Mouse (Mus musculus) C2C12 (cell line): ENCODE measurements around the gene Add3. TPM values are rescaled to one million over a fixed set of nuclear protein-coding genes. Genes with fewer than 3 reads are reported as not detected.

ENCODE experiments used
- H3K27me3 ChIP-seq: one replicate; pipeline ENCODE4 v1.6.1; 2011; ENCODE audit not compliant: control insufficient read depth, insufficient read depth, insufficient read length
- H3K36me3 ChIP-seq: one replicate; pipeline ENCODE4 v1.6.1; 2011; ENCODE audit not compliant: control insufficient read depth, insufficient read depth
- H3K4me3 ChIP-seq: one replicate; pipeline ENCODE4 v1.5.1; 2011; ENCODE audit warnings: mild to moderate bottlenecking, control low read depth; ENCODE audit not compliant: poor library complexity, insufficient read depth, severe bottlenecking
- H3K79me2 ChIP-seq: one replicate; pipeline ENCODE4 v1.6.1; 2011; ENCODE audit not compliant: control insufficient read depth, insufficient read depth
- H3K79me3 ChIP-seq: one replicate; pipeline ENCODE4 v1.6.1; 2011; ENCODE audit warnings: low read depth, control low read depth
- H3ac ChIP-seq: one replicate; pipeline ENCODE3; 2011; ENCODE audit warnings: low read depth; ENCODE audit not compliant: control insufficient read depth, insufficient read length
- CEBPB ChIP-seq: IDR thresholded peaks from one replicate; pipeline ENCODE4 v1.6.1; 2011; ENCODE audit warnings: low read depth, mild to moderate bottlenecking, control low read depth, moderate library complexity
- CTCF ChIP-seq: IDR thresholded peaks from one replicate; pipeline ENCODE4 v1.5.1; 2011; ENCODE audit not compliant: control insufficient read depth, insufficient read depth, insufficient read length
- MAX ChIP-seq: IDR thresholded peaks from one replicate; pipeline ENCODE4 v1.6.1; 2011; ENCODE audit warnings: mild to moderate bottlenecking, control low read depth
- MYOG ChIP-seq: IDR thresholded peaks from one replicate; pipeline ENCODE4 v1.6.1; 2011; ENCODE audit not compliant: control insufficient read depth, insufficient read length; ENCODE audit errors: extremely low read depth
- USF1 ChIP-seq: IDR thresholded peaks from one replicate; pipeline ENCODE4 v1.6.1; 2011; ENCODE audit warnings: low read depth, mild to moderate bottlenecking, control low read depth, moderate library complexity
- polyA plus RNA-seq: library from polyadenylated mRNA; unstranded; fragments of >200 nt; fragmentation: generic; extraction: Trizol; gene quantifications from one replicate; pipeline ENCODE4 v1.2.1, GENCODE M21; 2012; ENCODE audit warnings: missing spikeins

The Add3 gene
- polyA plus RNA-seq, 1 experiment = 1.6 TPM

- no peak overlapping the region for H3K4me3 ChIP-seq
- no peaks in the 10 kb centered on the region for H3K36me3 ChIP-seq
- no peaks in the 10 kb centered on the region for H3K79me2 ChIP-seq
- TF ChIP-seq MYOG (no peak), CTCF (no peak), USF1 (no peak), MAX (no peak), CEBPB (no peak)
- H3K79me3 ChIP-seq = no peaks in the 10 kb centered on the region
- no peak overlapping the region for H3ac ChIP-seq
- H3K27me3 ChIP-seq = no peaks in the 10 kb centered on the region
These were observed 156.3 kb downstream of the Add3 start for GRCm38 (mm10) chr19:53296331-53297254.

Other genes starting within 250 kb of the Add3 start
- 132 TPM for gene Xpnpep1, start 100.2 kb upstream of the Add3 start, polyA plus RNA-seq
- 10.5 TPM for gene Mxi1, start 170.1 kb downstream of the Add3 start, polyA plus RNA-seq
- gene Gm10197, start 231.3 kb downstream of the Add3 start, polyA plus RNA-seq = not detected